Mouse (Mus musculus) common myeloid progenitor, adult 5-6 weeks (primary cell): Measurements from ENCODE around the gene Adam10. TPM values are rescaled to one million over a fixed set of nuclear protein-coding genes. Genes with fewer than 3 reads are reported as not detected.

Source experiments
- ATAC-seq: replicated peaks from 2 replicates; pipeline ENCODE4 v1.8.0; 2016; ENCODE audit warnings: low read depth, mild to moderate bottlenecking, moderate TSS enrichment, inconsistent platforms; ENCODE audit not compliant: poor library complexity, severe bottlenecking
- total RNA-seq: library from RNA; stranded (forward); fragments of 200-1000, 187-1606 nt; gene quantifications from 2 replicates; pipeline ENCODE4 v1.2.3, GENCODE M21; 2017

Adam10 gene
- total RNA-seq, 1 experiment from 2014 or later: 101 TPM

DNA sequence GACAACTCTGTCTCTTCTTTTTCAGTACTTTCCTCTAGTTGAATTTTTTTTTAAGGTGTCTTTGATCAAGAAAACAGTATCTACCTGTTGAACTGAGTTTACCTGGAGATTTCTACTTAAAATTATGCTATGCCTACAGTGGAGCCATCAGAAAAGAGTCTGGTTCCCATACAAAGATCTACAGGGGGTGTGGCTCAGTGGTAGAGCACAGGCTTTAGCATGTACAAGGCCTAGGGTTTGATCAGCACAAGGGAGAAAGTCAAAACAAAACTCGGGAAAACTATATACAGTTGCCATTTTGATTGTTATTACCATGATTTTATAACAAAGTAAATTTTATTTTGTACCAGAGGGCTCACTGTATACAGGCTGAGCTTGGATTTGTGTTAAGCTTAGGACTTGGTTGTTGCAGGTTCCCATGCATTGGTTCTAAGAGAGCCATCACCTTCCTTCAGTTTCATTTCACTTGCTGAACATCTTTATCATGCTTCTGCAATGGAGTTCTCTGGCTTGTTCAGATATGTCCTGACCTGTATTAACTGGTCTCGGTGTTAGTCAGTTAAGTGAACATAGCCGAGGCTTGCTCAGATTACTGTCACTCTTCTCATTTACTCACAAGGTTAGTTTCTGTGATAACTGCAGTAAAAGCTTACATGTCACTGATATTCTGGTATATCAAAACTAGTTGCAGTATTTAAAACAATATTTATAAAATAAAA lies 72.9 kb downstream of the Adam10 start:
- ATAC-seq: no peak

DNA sequence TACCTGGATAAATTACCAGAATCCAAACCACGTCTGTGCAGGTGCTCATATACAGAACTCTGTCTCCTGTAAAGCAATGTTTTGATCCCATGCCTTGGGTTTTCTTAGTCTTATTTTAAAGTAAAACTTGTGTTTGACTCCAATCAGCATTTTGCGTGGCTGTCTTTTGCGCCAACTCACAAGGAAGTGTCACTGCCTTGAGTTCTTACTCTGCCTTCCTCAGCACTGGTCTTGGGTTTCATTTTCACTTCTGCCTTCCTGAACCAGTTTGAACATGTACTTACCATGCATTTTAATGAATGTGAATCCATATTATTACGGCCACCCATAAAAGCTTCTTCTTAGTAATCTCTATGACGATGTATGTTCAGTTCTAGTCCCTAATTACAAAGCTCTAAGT lies 82.2 kb downstream of the Adam10 start:
- ATAC-seq: peak; percentile 91

- 0 out of 2 replicates have a peak, but pooled peaks have one; percentile 5 for ATAC-seq
Measured at GRCm38 (mm10) chr9:70775517-70775916, 96.7 kb downstream of the Adam10 start.

- ATAC-seq: no peak
Measured at GRCm38 (mm10) chr9:70782191-70782590, 103.4 kb downstream of the Adam10 start.

GRCm38 (mm10) chr9:70788705-70789104 lies 109.9 kb downstream of the Adam10 start:
- ATAC-seq: no peak

DNA sequence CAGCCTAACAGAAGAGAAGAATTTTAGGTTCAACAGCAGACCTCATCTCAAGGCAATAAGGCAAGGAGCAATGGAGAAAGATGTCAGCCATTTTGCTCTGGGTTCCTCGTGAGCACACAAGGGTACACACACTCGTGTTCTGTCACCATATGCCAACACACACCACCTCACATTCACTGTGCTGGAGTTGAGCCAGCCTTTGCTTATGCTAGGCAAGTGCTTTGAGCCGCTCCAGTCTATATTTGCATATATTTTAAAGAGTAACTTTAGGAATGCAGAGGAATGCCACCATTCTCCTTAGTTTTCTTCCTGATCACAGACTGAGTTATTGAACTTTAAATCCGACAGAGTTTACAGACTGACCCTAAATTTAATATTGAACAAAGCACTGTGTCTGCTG lies 111.8 kb downstream of the Adam10 start:
- ATAC-seq: no peak

DNA sequence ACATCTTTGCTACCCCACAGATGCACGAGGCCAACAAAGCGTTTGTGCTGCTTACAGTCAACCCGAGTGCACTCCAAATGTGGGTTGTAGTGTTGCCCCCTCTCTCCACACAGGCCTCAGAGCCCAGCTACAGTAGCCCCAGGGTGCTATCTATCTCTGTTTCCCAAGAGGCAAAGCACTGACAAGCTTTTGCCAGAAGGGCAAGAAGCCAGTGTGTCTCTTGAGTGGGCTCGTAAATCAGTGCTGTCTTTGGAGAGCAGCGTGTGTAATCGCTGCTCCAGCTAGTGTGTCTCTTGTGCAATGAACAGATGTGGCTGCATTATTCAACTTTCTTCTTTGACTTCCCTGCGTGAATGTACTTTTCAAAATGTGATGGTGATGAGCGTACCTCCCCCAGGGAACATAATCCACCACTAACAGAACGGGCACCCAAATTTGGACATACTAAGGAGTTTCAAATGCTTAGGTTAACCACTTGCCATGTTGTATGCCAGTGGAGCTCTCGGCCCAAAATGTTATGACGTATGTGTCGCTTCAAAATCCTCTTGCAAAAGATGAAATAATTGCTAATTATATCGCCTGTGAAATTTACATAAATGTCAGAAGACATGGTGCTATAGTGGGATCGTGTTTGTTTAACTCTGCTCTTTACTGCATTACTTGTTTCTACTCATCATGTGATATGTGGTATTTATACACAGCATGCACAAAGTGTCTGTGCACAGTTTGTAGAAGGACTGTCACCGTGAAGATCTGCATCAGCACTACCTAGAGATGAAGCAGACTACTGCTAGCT lies 116.0 kb downstream of the Adam10 start:
- ATAC-seq: no peak

- no peak for ATAC-seq
Measured at GRCm38 (mm10) chr9:70795439-70795757, 116.6 kb downstream of the Adam10 start.

- ATAC-seq: no peak
Measured at GRCm38 (mm10) chr9:70800588-70801315, 122.0 kb downstream of the Adam10 start.

DNA sequence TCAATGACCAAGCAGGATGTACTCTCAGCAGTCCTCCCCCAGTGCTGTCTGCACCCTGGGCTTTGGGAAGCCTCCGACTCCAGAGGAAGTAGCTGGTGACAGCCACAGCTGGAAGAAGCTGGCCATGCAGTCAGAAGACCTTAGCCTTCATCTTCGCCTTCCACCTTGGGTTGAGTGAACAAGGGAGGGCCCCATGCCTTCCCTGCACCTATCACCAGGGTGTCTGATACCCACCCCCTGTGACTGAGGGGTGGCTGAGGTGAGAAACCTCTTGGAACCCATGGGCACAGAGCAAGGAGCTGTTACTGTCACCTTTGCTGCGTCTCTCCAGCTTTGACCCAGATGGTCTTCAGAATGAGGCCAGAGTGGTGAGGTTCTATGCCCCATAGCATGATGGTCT lies 123.0 kb downstream of the Adam10 start:
- no peak for ATAC-seq

DNA sequence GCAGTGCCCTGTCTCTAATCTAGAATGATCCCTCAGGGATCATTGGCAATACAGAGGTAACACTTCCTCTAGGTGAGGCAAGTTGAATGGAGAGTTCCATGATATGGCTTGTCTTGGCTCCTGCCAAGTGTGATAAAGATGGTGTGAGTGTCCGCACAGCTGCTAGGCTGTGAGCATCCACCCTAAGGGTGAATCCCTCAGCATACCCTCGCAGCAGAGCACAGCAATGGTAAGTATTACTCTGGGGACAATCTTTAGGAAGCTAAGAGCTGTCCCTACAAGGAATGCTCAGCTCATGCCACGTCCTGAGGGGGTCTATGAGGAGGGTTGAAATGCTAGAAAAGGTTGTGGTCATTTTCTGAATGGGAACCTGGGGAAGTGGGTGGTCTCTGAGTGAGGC lies 124.0 kb downstream of the Adam10 start:
- no peak for ATAC-seq

DNA sequence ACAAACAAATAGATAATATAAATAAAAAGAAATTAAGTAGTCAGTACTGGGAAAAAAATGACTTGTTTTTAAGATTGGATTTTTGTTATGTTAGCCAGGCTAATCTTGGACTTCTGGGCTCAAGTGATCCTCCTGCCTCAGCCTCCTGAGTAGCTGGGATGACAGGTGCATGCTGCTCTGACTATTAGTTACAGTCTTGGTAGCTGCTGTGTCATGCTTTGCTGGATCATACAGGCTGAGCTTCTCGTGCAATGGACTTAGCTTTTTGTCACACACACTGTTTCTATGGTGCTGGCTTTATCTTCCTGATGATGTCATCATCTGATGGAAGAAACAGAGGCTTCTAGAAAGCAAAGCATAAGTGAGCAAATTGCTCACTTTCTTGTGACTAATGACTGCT lies 127.3 kb downstream of the Adam10 start:
- peak; percentile 86 for ATAC-seq

GRCm38 (mm10) chr9:70807714-70808113 lies 128.9 kb downstream of the Adam10 start:
- no peak for ATAC-seq

DNA sequence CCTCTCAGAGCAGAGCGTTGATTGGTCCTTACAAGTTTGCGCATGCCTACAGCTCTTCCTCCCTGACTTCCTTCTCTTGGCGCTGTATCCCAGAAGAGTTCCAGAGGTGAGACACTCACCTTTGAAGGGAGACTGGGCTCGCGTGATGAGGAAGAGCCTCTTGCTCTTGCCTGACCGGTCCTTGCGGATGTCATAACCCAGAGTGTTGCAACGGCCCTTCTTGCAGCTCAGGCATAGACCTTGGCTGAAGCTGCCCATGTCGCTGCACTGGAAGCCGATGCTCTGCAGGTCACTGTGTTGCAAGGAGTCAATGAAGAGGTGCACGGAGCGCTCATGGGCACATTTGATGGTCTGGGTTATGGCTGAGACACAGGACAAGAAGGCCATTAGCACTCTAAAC lies 133.8 kb downstream of the Adam10 start:
- no peak for ATAC-seq

DNA sequence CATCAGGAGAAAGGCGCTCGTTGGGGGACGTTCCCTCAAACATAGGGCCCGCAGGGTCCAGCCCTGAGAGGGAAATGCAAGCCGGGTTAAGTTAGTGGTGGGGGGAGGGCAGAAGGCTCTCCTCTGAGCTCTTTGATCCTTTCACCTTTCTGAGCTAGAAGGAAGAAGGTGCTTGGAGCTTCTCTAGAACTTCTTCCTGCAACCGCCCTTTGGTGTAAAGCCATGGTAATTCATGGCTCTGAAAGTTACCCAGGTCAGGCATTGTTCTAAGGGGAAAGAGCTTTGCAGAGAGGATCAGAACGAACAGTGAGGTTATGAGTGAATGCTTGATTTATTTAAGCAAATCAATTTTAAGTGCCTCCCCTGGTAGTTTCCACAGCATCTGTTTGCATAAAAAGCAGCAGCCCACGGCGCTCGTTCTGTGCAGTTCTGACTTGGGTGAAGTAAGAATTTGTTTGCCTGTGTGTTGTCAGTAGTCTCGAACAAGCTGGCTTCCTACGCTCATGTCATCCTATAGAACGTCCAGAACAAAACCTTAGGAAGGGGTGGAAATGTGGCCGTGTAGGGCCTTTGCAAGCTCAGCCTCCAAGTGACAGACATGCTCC lies 138.0 kb downstream of the Adam10 start:
- ATAC-seq: no peak

DNA sequence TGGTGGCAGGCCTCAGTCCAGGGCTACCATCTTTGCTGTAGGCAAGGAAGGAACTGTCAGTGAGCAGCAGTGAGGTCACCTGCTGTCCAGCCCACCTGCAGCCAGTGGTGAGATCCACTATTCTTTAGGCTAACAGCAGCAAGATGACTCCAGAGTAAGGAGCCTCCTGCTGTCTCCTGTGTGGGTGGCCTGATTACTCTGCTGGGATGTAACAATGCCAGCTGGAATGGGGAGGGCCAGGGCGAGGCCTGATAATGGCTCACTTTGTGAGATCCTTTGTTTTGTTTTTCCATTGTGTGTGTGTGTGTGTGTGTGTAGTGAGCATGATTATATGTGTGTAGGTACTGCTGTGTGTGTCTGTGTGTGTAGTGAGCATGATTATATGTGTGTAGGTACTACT lies 138.6 kb downstream of the Adam10 start:
- no peak for ATAC-seq

DNA sequence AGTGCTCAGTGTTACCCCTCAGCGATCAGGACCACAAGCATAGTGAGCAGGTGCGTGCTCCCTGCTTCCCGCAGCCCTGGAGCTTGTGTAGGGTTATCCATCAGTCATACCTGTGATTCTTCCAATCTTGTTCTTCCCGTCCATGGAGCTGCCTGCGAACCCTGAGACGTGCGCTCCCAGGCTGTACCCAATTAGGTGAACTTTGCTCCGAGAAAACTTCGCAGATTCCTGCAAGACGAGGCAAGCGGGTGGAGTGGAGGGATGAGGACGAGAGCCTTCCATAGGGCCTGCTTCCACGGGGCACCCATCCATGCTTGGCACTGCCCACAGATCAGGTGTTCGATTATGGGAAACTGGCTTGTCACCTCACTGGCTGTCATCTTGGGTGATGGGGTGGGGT lies 139.9 kb downstream of the Adam10 start:
- no peak for ATAC-seq

- no peak for ATAC-seq
Measured at GRCm38 (mm10) chr9:70824103-70824502, 145.3 kb downstream of the Adam10 start.

GRCm38 (mm10) chr9:70827911-70828310 lies 149.1 kb downstream of the Adam10 start:
- no peak for ATAC-seq
